Mouse (Mus musculus) liver, postnatal 0 days (tissue): ENCODE data around the gene Tifab. TPM values are rescaled to one million over a fixed set of nuclear protein-coding genes. Genes with fewer than 3 reads are reported as not detected.

Experiments used
- ATAC-seq: fragments of 200-750 bp; cut with Nextera tagmentation; 2 replicates; pipeline ENCODE4 v1.8.0; 2017; ENCODE audit warnings: mild to moderate bottlenecking, moderate library complexity
- DNase-seq: peaks from one replicate; pipeline ENCODE4 v3.0.0-alpha.2; 2016
- H3K27ac ChIP-seq: fragments of 300-500 bp; sonication (generic); 2 replicates; pipeline ENCODE4 v1.5.1; 2014; ENCODE audit warnings: antibody characterized with exemption, moderate library complexity, mild to moderate bottlenecking, low read depth
- H3K27me3 ChIP-seq: fragments of 300-500 bp; sonication (generic); 2 replicates; pipeline ENCODE4 v1.6.1; 2014; ENCODE audit warnings: low read length, control low read depth, mixed read lengths; ENCODE audit not compliant: insufficient read depth
- H3K36me3 ChIP-seq: fragments of 300-500 bp; sonication (generic); replicated peaks from 2 replicates; pipeline ENCODE4 v1.6.1; 2014; ENCODE audit warnings: mild to moderate bottlenecking, control low read depth, low read length, moderate library complexity, mixed read lengths; ENCODE audit not compliant: insufficient read depth
- H3K4me1 ChIP-seq: fragments of 300-500 bp; sonication (generic); 2 replicates; pipeline ENCODE4 v1.6.1; 2014; ENCODE audit warnings: antibody characterized with exemption, mild to moderate bottlenecking, control low read depth; ENCODE audit not compliant: insufficient read depth
- H3K4me2 ChIP-seq: fragments of 300-500 bp; sonication (generic); 2 replicates; pipeline ENCODE4 v1.6.1; 2014; ENCODE audit warnings: low read depth, mild to moderate bottlenecking, low read length, moderate library complexity, mixed read lengths
- H3K4me3 ChIP-seq: fragments of 300-500 bp; sonication (generic); 2 replicates; pipeline ENCODE4 v1.5.1; 2014; ENCODE audit warnings: low read depth, low read length
- H3K9ac ChIP-seq: fragments of 300-500 bp; sonication (generic); replicated peaks from 2 replicates; pipeline ENCODE4 v1.6.1; 2014; ENCODE audit warnings: mild to moderate bottlenecking, moderate library complexity
- H3K9me3 ChIP-seq: fragments of 300-500 bp; sonication (generic); 2 replicates; pipeline ENCODE4 v1.6.1; 2016; ENCODE audit warnings: mild to moderate bottlenecking, control low read depth, low read length, mixed read lengths
- CTCF ChIP-seq: sonication (generic); IDR thresholded peaks from 2 replicates; pipeline ENCODE4 v1.5.1; 2016; ENCODE audit warnings: antibody characterized with exemption, low read depth
- EP300 ChIP-seq: IDR thresholded peaks from 2 replicates; pipeline ENCODE4 v1.6.1; 2016; ENCODE audit warnings: antibody characterized with exemption, low read depth, mild to moderate bottlenecking
- WGBS: fragments of 180-500 bp; shearing (Covaris S2); extraction: QIAGEN DNeasy Blood & Tissue Kit; methylation state at CpG from one replicate; pipeline ENCODE4 v1.1.7; 2014; ENCODE audit not compliant: insufficient replicate concordance; 5-methylcytosine and 5-hydroxymethylcytosine counted together
- polyA plus RNA-seq: library from polyadenylated mRNA; unstranded; fragments of >200 nt; fragmentation: Nextera tagmentation; extraction: Ambion mirVana; gene quantifications from 2 replicates; pipeline ENCODE4 v1.2.1, GENCODE M21; 2015

Tifab gene
- polyA plus RNA-seq, 1 experiment from 2014 or later: 8.2 TPM

GRCm38 (mm10) chr13:56172106-56172505, 6.6 kb downstream of the Tifab start:
- DNase-seq (no peak), ATAC-seq (no peak)
- Histone ChIP-seq H3K36me3 (no peaks in the 10 kb centered on the region), H3K4me1 (peaks cover 10% of the 10 kb centered on the region), H3K27me3 (no peaks in the 10 kb centered on the region), H3K27ac (no peak overlapping the region), H3K4me3 (no peak overlapping the region), H3K9me3 (no peaks in the 10 kb centered on the region), H3K4me2 (no peak overlapping the region), H3K9ac (no peak overlapping the region)
- TF ChIP-seq CTCF: no peak
- TF ChIP-seq EP300: no peak
- WGBS: 67% methylated on average over 7 of the region's 7 CpGs

DNA sequence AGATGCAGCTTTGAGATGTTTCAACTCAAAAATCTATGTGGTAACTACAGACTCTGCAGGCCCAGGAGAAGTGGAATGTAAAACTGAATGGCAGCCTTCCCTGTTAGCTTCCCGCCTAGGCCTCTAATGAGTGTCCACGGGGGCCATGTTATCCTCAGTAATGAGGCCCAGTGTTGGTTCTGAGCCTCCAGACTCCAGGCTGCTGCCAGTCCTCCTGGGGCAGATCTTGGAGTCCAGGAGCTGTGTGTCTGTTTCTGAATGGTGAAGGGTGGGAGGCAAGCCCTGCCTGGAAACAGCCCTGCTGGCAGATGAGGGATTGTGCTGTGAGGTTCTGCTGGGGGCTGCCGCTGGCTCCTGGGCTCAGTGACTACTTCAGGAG, 10.3 kb downstream of the Tifab start:
- no peak overlapping the region for H3K4me2 ChIP-seq
- no peak for ATAC-seq
- no peaks in the 10 kb centered on the region for H3K9me3 ChIP-seq
- H3K27me3 ChIP-seq: no peaks in the 10 kb centered on the region
- peaks cover 10% of the 10 kb centered on the region for H3K4me1 ChIP-seq
- DNase-seq: no peak
- H3K36me3 ChIP-seq: no peaks in the 10 kb centered on the region
- H3K27ac ChIP-seq: no peak overlapping the region
- no peak overlapping the region for H3K4me3 ChIP-seq
- no peak overlapping the region for H3K9ac ChIP-seq
- TF ChIP-seq EP300: no peak
- TF ChIP-seq CTCF: no peak
- WGBS: 74% methylated on average over 3 of the region's 3 CpGs

GRCm38 (mm10) chr13:56167446-56168402, 11.0 kb downstream of the Tifab start:
- H3K36me3 ChIP-seq: no peaks in the 10 kb centered on the region
- H3K27ac ChIP-seq: no peak overlapping the region
- no peak overlapping the region for H3K4me3 ChIP-seq
- peaks cover 13% of the 10 kb centered on the region for H3K4me1 ChIP-seq
- H3K27me3 ChIP-seq: no peaks in the 10 kb centered on the region
- no peak overlapping the region for H3K4me2 ChIP-seq
- H3K9ac ChIP-seq: no peak overlapping the region
- TF ChIP-seq CTCF (peak; percentile 77), EP300 (no peak)
- ATAC-seq (0 out of 2 replicates have a peak, but pooled peaks have one; percentile 23), DNase-seq (no peak)
- no peaks in the 10 kb centered on the region for H3K9me3 ChIP-seq
- 30% methylated on average over 12 of the region's 14 CpGs for WGBS

DNA sequence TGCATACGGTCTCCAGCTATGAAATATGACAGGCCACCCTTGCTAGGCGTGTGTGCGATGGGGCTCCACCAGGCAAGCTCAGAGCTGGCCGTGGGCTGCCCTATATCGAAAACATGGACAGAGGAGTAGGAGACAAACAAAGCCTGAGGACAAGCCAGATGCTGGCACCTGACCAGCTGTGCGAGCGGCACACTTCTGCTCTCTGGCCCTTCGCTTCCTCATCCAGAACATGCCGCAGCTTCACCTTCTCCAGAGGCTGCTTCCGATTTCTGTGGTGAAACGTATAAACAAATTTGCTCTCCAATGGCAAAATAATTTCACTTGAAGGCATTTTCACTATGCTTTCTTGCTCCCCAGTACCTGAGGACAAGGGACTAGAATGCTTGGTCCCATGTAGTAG, 13.1 kb downstream of the Tifab start:
- Histone ChIP-seq H3K4me3 (no peak overlapping the region), H3K4me1 (peaks cover 9% of the 10 kb centered on the region; the same call in 1 of the 2 replicates), H3K27ac (peak overlapping the region; percentile 39), H3K9ac (no peak overlapping the region), H3K36me3 (no peaks in the 10 kb centered on the region), H3K27me3 (no peaks in the 10 kb centered on the region), H3K4me2 (no peak overlapping the region), H3K9me3 (no peaks in the 10 kb centered on the region)
- no peak for TF ChIP-seq CTCF
- no peak for TF ChIP-seq EP300
- ATAC-seq (no peak), DNase-seq (no peak)
- WGBS: 69% methylated on average over 11 of the region's 11 CpGs

DNA sequence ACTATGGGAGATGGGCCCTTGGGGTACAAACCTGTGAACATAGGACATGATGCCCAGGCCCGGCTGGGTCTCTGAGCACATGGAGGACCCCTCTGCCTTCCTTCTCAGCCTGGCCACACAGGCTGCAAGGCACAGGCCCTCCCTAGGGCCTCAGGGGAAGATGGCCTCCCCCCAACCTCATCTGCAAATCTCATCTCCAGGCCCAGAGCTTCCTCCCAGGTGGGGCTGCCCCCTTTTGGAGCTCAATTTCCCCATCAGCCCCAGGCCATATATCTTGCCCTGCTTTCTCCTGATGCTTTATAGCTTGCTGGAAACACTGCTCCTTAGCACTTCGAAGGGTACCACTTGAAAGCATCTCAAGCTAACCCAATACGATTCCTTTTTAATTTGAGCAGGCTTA, 14.3 kb downstream of the Tifab start:
- Histone ChIP-seq H3K27ac (no peak overlapping the region), H3K4me3 (no peak overlapping the region), H3K9ac (no peak overlapping the region), H3K4me1 (peaks cover 16% of the 10 kb centered on the region; the same call in 1 of the 2 replicates), H3K9me3 (no peaks in the 10 kb centered on the region), H3K4me2 (no peak overlapping the region), H3K36me3 (no peaks in the 10 kb centered on the region), H3K27me3 (no peaks in the 10 kb centered on the region)
- TF ChIP-seq EP300 (no peak), CTCF (no peak)
- ATAC-seq (no peak), DNase-seq (no peak)
- 66% methylated on average over 3 of the region's 3 CpGs for WGBS

GRCm38 (mm10) chr13:56163751-56164150, 14.9 kb downstream of the Tifab start:
- Histone ChIP-seq H3K27me3 (no peaks in the 10 kb centered on the region), H3K36me3 (no peaks in the 10 kb centered on the region), H3K4me3 (no peak overlapping the region), H3K4me1 (peaks cover 18% of the 10 kb centered on the region; the same call in 1 of the 2 replicates), H3K27ac (no peak overlapping the region), H3K9me3 (no peaks in the 10 kb centered on the region), H3K9ac (no peak overlapping the region), H3K4me2 (no peak overlapping the region)
- DNase-seq (no peak), ATAC-seq (no peak)
- WGBS: 63% methylated on average over 6 of the region's 6 CpGs
- TF ChIP-seq CTCF (no peak), EP300 (no peak)
